Mouse (Mus musculus): ENCODE measurements around the gene Rab6a. TPM values are rescaled to one million over a fixed set of nuclear protein-coding genes. Genes with fewer than 3 reads are reported as not detected.
"Not testable (repeated sequence)": the region's sequence is repeated elsewhere in the genome, so short reads cannot be mapped to it uniquely, and the experiment has no call there.

Gene Rab6a
- polyA plus RNA-seq (2015; fragmentation: Nextera tagmentation; extraction: Ambion mirVana): 245 and 256 TPM in 2 replicates

DNA sequence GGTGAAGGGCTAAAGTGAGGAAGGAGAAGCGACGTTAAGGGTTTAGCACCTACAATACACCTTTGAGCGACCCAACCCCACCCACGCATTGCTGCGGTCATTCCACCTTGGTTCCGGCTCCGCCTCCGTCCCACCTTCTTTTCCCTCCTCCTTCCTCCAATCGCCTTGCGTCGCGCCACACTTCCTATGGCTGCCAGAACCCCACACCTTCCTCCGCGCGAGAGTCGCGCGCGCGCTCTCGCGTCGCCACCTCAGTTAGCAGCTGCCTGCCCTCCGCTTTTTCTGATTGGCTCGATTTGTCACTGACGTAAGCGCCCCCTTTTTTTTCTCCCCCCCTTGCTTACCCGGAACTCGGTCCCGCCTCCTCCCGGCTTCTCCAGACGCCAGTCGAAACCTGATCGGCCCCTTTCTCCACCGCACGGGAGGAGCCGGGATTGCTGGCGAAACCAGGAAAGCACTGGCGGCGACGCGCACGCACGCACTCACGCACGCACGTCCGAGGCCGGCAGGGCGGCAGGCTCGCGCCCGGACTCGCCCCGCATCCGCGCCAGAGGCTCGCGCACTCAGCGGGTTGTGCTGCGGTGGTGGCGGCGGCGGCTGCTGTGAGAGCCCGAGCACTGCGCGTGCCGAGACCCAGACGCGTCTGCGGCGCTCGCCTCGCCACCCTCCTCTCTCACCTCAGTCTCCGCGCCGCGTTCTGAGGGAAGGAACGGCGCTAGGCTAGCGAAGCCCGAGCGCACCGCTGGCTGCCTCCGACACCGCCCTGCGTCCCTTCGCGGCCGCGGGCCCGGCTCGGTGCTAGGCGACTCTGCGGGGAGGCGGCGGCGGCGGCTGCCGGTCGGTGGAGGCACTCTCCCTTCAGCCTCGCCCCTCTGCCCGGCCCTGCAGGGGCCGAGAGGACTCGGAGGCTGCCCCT is at the start of gene Rab6a:
Gene Rab6a, plus strand, starts transcription at position 197 of the 916 bp plus-strand sequence.
- peak within 1 kb of the TSS; percentile 72 for H3K4me2 ChIP-seq
- under 1% methylated on average over 102 of the region's 105 CpGs for WGBS
- peak within 1 kb of the TSS; percentile 100 for H3K27ac ChIP-seq (replicated peaks)
- peak within 1 kb of the TSS; percentile 100 for H3K9ac ChIP-seq
- no peaks in the 10 kb centered on the region for H3K27me3 ChIP-seq
- H3K4me1 ChIP-seq (replicated peaks): peaks cover 23% of the 10 kb centered on the region
- no peaks in the 10 kb centered on the region for H3K36me3 ChIP-seq
- H3K4me3 ChIP-seq: peak within 1 kb of the TSS; percentile 100
- ATAC-seq (ENCODE audit: low read depth): peak; percentile 97
- H3K9me3 ChIP-seq: no peaks in the 10 kb centered on the region

DNA sequence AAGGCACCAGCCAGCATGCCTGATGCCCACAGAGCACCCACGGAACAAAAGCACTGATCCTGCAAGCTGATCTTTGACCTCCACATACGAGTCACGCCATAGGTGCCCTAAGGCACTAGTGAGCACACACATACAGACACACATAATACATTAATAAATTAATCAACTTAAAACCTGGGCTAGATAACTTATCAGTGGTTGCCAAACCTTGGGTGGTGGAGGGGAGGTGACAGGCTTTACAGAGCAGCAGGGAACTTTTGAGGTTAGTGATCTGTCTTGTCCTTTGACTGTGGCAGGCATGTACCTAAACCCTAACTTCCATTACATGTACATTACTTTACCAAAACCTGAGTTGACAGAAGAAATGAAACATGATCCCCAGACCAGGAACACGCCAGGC is 47.9 kb upstream of the Rab6a start:
- no peak overlapping the region for H3K27ac ChIP-seq (replicated peaks)
- no peak for ATAC-seq (ENCODE audit: low read depth)
- H3K4me3 ChIP-seq: no peak overlapping the region
- 85% methylated on average over 4 of the region's 4 CpGs for WGBS
- no peaks in the 10 kb centered on the region for H3K27me3 ChIP-seq
- no peak overlapping the region for H3K9ac ChIP-seq
- no peak overlapping the region for H3K4me2 ChIP-seq
- peaks cover 26% of the 10 kb centered on the region for H3K4me1 ChIP-seq (replicated peaks)
- 0 out of 2 replicates have a peak, but pooled peaks cover 4% of the 10 kb centered on the region for H3K36me3 ChIP-seq
- no peaks in the 10 kb centered on the region for H3K9me3 ChIP-seq

DNA sequence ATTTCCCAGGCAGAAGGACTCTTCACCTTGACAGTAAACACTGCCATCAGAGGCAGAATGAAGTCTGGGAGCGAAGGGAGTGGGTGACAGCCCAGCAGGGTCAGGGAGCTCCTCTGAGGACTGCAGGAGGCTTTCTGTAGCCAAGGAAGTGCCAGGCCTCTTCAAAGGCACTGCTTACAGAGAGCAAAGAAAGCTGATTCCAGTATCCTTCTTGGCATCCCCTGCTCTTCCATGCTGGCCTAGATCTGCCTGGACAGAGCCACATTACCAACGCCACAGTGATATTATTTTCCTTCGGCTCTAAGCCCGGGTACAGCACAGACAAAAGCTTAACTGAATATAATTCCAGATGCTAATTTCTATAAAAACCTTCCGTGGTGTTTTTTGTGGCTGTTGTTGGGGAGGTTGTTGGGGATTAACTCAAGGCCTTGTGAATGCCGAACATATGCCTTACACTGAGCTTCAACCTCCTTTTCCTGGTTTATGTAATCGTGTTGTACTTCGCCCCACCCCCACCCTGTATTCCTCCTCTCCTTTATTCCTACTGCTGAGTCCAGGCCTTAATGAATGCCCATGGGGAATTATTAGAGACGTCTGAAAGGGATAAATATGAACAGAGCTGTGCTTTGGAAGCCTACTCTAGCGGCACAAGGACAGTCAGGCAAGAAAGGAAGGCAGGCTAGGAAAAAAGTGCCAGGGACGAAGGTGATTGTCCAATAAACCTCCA is 45.2 kb upstream of the Rab6a start:
- Histone ChIP-seq H3K27ac (replicated peaks) (peak overlapping the region; percentile 70), H3K36me3 (peaks cover 10% of the 10 kb centered on the region), H3K9me3 (no peaks in the 10 kb centered on the region), H3K4me2 (no peak overlapping the region), H3K9ac (peak overlapping the region; percentile 34; the same call in 1 of the 2 replicates), H3K4me3 (no peak overlapping the region), H3K27me3 (no peaks in the 10 kb centered on the region), H3K4me1 (replicated peaks) (peaks cover 11% of the 10 kb centered on the region)
- 69% methylated on average over 11 of the region's 11 CpGs for WGBS
- peak; percentile 32; the same call in 1 of the 2 replicates for ATAC-seq (ENCODE audit: low read depth)

DNA sequence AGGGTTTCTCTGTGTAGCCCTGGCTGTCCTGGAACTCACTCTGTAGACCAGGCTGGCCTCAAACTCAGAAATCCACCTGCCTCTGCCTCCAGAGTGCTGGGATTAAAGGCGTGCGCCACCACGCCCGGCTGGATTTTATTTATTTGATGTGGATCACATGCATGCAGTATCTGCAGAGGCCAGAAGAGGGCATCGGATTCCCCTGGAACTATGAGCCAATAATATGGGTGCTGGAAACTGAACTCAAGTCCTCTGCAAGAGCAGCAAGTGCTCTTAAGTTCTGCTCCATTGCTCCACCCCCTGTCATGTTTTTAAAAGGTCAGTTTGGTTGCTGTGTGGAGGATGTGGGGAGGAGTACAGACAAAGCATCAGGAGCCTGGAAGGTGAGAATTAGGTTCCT is 40.0 kb upstream of the Rab6a start:
- H3K9ac ChIP-seq: not testable (repeated sequence)
- WGBS: 80% methylated on average over 5 of the region's 5 CpGs

DNA sequence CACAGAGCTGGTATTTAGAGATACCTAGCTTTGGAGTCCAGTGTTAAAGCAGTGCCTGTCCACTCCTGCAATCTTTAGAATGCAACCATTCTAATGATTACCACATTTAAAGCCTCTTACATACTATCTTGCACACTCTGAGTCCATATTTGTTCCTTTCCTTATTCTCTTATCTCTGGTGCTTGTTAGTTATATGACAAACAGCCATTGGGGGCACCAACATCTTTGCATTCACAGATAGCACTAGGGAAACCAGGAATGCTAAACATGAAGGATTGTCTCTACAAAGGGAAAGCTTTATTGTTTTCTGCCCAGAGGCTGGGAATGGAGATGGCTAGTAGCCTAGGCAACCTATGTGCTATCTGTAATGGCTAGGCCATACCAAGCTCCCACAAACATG is 37.3 kb upstream of the Rab6a start:
- Histone ChIP-seq H3K27me3 (no peaks in the 10 kb centered on the region), H3K4me3 (no peak overlapping the region), H3K9me3 (no peaks in the 10 kb centered on the region), H3K9ac (no peak overlapping the region), H3K4me2 (no peak overlapping the region), H3K27ac (replicated peaks) (no peak overlapping the region), H3K4me1 (replicated peaks) (no peaks in the 10 kb centered on the region), H3K36me3 (peaks cover 12% of the 10 kb centered on the region)
- no peak for ATAC-seq (ENCODE audit: low read depth)

More for the DNA sequence above, 40.0 kb upstream of the Rab6a start:
- H3K4me1 ChIP-seq (replicated peaks); H3K9me3 ChIP-seq; ATAC-seq (ENCODE audit: low read depth); H3K4me3 ChIP-seq; H3K27me3 ChIP-seq; H3K27ac ChIP-seq (replicated peaks); H3K4me2 ChIP-seq: not testable (repeated sequence)
- peaks cover 16% of the 10 kb centered on the region for H3K36me3 ChIP-seq

DNA sequence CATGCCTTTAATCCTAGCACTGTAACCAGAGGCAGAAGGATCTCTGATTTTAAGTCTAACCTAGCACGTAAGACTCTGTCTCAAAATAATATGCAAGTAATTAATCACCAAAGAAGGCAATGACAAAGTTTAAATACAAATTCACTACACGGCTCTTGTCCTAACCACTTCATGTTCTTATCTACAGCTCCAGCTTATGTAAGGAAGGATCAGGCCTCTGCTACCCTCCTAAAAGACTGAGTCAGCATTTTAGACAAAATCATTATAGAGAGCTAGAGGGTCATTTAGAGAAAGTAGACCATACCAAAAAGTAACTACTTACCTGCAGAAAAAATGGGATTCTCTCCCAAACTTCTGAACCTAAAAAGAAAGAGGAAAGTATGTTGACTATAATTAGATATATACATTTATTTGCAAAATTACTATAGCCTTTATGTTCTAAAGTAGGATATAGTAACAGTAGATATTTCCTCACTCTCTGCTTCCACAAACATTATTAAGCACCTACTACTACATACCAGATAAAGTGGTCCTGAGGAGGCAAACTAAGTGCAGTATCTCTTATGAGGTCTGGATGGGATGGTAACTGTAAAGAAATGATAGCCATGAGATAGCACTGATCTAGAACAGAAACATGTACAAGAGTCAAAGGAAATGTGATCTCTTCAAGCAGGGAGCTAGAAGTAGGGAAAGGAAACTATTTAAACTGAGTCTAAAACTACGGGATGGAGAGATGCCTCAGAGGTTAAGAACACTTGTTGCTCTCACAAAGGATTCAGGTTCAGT is 36.1 kb upstream of the Rab6a start:
- Histone ChIP-seq H3K9me3 (no peaks in the 10 kb centered on the region), H3K4me1 (replicated peaks) (no peaks in the 10 kb centered on the region), H3K27ac (replicated peaks) (no peak overlapping the region), H3K9ac (no peak overlapping the region), H3K4me3 (no peak overlapping the region), H3K36me3 (peaks cover 10% of the 10 kb centered on the region; the same call in 1 of the 2 replicates), H3K4me2 (no peak overlapping the region), H3K27me3 (no peaks in the 10 kb centered on the region)
- WGBS: 93% methylated on average over 3 of the region's 3 CpGs
- no peak for ATAC-seq (ENCODE audit: low read depth)

DNA sequence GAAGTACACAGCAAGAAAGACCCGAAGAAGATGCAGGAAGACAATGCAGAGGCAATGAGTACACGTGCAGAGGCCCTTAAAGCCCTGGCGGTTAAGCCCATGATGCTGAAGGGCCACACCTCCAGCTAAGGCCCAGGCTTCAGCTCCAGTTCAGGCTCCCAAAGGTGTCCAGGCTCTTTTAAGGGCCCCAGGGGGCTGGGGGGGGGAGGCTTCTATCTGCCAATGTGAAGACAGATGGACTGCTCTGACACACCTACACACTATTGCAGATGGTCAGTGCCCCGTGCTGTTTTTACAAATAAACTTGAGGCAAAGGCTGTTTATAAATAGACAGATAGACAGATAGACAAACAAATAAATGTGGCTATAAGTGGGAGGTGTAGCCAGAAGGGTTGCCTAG is 35.1 kb upstream of the Rab6a start:
- Histone ChIP-seq H3K4me2 (no peak overlapping the region), H3K9ac (no peak overlapping the region), H3K9me3 (no peaks in the 10 kb centered on the region), H3K27me3 (no peaks in the 10 kb centered on the region), H3K4me1 (replicated peaks) (no peaks in the 10 kb centered on the region), H3K4me3 (no peak overlapping the region), H3K27ac (replicated peaks) (no peak overlapping the region), H3K36me3 (peaks cover 10% of the 10 kb centered on the region; the same call in 1 of the 2 replicates)
- WGBS: 86% methylated on average over 4 of the region's 4 CpGs
- ATAC-seq (ENCODE audit: low read depth): no peak

DNA sequence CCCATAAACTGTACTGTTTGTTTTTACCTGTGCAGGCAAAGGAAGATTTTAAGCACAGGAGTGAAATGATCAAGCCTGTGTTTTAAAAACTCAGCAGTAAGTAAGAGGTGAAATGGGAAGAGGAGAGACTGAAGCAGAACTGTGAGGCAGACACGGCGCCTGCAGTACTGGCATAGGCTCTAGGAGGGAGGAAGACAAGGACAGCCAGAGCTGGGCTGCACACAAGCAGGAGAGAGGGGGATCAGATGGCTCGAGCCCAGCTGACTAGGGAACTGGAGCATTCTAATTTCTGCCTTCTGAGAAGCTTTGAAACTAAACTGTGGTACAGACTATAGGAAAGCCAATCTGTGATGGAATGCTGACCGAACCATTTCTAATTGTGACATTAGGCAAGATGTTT is 34.5 kb upstream of the Rab6a start:
- no peak overlapping the region for H3K27ac ChIP-seq (replicated peaks)
- ATAC-seq (ENCODE audit: low read depth): no peak
- no peak overlapping the region for H3K9ac ChIP-seq
- H3K4me3 ChIP-seq: no peak overlapping the region
- H3K4me2 ChIP-seq: no peak overlapping the region
- WGBS: 79% methylated on average over 4 of the region's 4 CpGs
- H3K4me1 ChIP-seq (replicated peaks): no peaks in the 10 kb centered on the region
- H3K27me3 ChIP-seq: no peaks in the 10 kb centered on the region
- H3K36me3 ChIP-seq: 0 out of 2 replicates have a peak, but pooled peaks cover 4% of the 10 kb centered on the region
- H3K9me3 ChIP-seq: no peaks in the 10 kb centered on the region

DNA sequence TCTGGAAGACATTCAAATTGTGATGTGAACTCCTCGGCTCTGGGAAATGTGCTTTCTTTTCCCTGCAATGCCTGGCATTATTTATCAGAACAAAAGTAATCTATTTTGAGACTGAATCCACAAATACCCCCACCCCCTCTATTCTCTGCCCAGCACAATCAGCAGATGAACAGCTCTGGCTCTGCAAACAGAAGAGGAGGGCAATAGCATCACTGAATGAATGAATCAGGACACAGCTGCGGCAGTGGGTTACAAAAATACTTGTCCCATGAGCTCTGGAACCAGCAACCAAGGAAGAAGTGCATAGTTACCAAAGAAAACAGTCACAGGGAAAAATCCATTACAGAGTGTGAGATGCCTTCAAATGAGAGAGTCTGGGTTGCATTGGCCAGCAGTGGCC is 28.4 kb upstream of the Rab6a start:
- WGBS: 84% methylated on average over 2 of the region's 2 CpGs

DNA sequence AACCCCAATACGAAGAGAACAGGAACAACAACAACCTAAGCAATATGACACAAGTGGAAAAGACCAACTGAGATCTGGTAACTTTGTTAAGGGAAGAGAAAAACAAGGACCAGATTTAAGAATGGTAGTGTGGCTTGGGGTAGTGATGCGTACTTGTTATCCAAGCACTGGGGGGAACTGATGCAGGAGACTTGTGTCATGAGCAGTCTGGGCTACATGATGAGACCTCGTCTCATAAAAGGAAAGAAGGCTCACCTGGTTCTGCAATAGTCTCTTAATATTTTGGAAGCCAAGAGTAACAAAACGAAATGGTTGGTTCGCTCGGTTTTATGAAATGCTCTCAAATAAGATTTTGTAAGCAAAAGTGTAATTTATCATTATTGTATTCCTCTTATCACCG is 25.0 kb upstream of the Rab6a start:
- no peaks in the 10 kb centered on the region for H3K9me3 ChIP-seq
- H3K36me3 ChIP-seq: no peaks in the 10 kb centered on the region
- peak overlapping the region; percentile 94 for H3K27ac ChIP-seq (replicated peaks)
- WGBS: 40% methylated on average over 7 of the region's 7 CpGs
- H3K4me2 ChIP-seq: peak overlapping the region; percentile 65
- no peaks in the 10 kb centered on the region for H3K27me3 ChIP-seq
- ATAC-seq (ENCODE audit: low read depth): peak; percentile 57; the same call in 1 of the 2 replicates
- peaks cover 7% of the 10 kb centered on the region for H3K4me1 ChIP-seq (replicated peaks)
- H3K9ac ChIP-seq: peak overlapping the region; percentile 82
- peak overlapping the region; percentile 53 for H3K4me3 ChIP-seq

More for the DNA sequence above, 28.4 kb upstream of the Rab6a start:
- H3K4me3 ChIP-seq: no peak overlapping the region
- no peak for ATAC-seq (ENCODE audit: low read depth)
- H3K9me3 ChIP-seq: no peaks in the 10 kb centered on the region
- no peak overlapping the region for H3K4me2 ChIP-seq
- peaks cover 7% of the 10 kb centered on the region for H3K4me1 ChIP-seq (replicated peaks)
- no peaks in the 10 kb centered on the region for H3K27me3 ChIP-seq
- H3K27ac ChIP-seq (replicated peaks): no peak overlapping the region
- H3K36me3 ChIP-seq: no peaks in the 10 kb centered on the region
- H3K9ac ChIP-seq: no peak overlapping the region

DNA sequence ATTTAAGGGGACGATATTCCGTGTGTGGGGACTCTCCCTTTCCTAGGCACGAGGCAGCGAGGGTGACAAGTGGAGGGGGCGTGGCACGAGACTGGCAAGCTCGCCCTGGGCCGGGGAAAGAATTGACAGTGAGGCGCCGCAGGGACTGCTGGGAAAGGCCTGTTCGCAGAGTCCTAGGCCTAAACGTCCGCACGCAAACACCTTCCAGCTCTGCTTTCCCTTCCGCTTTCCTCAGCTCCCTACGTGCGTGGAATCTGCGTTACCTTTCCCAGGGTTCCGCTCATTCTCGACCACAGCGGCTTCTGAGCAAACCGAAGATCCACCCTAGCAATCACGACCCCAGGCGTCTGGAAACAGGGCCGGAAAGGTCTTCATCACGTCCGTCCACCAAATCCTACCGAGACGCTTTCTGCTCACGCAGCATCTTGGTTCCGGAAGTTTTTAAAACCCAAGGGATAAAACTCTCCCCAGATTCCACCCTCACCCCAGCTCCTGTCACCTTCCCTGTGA is 24.4 kb upstream of the Rab6a start:
- ATAC-seq (ENCODE audit: low read depth): peak; percentile 97
- Histone ChIP-seq H3K27me3 (no peaks in the 10 kb centered on the region), H3K4me2 (peak overlapping the region; percentile 65), H3K4me3 (peak overlapping the region; percentile 53), H3K4me1 (replicated peaks) (peaks cover 7% of the 10 kb centered on the region), H3K36me3 (no peaks in the 10 kb centered on the region), H3K9me3 (no peaks in the 10 kb centered on the region), H3K27ac (replicated peaks) (peak overlapping the region; percentile 94), H3K9ac (peak overlapping the region; percentile 82)
- under 1% methylated on average over 31 of the region's 31 CpGs for WGBS

All from neural tube, embryonic 13.5 days (tissue).